Mouse (Mus musculus): ENCODE measurements around the gene Hyal5. TPM values are rescaled to one million over a fixed set of nuclear protein-coding genes. Genes with fewer than 3 reads are reported as not detected.

Gene Hyal5
- total and polyA plus RNA-seq, 2 experiments from 2014 or later: not detected

DNA sequence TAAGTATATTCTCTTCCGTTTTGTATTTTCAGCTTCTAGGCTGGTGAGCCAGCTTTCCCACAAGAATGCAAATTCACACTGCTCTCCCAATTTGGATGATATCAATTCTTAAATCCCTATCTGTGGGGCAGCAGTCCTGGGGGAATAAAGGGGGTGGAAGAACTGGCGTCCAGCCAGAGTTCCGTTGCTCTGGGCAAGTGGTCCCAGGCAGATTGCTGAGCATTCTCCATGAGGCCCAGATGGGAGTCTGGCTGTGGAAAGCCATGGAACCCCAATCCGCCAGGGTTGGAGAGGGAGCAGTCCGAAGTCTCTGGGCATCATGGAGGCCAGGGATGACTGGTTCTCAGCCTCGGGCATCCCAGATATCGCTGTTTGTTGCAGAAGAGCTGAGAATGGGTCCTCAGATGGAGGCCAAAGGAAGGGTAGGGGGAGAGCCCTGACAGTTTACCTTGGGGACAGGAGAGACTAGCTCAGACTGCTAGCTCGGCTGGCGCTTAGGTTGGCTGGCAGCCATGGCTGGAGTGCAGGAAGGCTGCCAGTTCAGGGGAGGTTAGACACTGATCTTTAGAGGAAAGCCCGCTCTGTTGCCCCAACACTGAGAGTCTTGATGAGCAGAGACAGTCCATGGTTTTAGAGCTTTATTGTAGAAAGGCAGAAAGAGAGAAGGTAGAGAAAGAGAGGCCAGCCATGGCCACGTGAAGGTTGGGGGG is 67.4 kb downstream of the Hyal5 start:
- Histone ChIP-seq H3K36me3 (replicated peaks; ENCODE audit: control insufficient read depth, insufficient read depth, low read length) (no peaks in the 10 kb centered on the region), H3K9me3 (replicated peaks; ENCODE audit: control insufficient read depth, low read length) (no peaks in the 10 kb centered on the region; the same call in 1 of the 2 replicates), H3K9ac (replicated peaks; ENCODE audit: low read depth, low read length) (no peak overlapping the region), H3K4me1 (ENCODE audit: control insufficient read depth, insufficient read depth) (no peaks in the 10 kb centered on the region), H3K27ac (ENCODE audit: low read depth) (no peak overlapping the region), H3K4me2 (ENCODE audit: low read depth, low read length) (no peak overlapping the region), H3K4me3 (ENCODE audit: low read depth, low read length) (no peak overlapping the region), H3K27me3 (ENCODE audit: control insufficient read depth, insufficient read depth, low read length) (no peaks in the 10 kb centered on the region)
- ATAC-seq (ENCODE audit: insufficient read depth, low read depth): no peak
- 80% methylated on average over 11 of the region's 11 CpGs for WGBS
- no peak for DNase-seq (ENCODE audit: low spot score)
- TF ChIP-seq CTCF (IDR thresholded peaks at IDR 0.05; ENCODE audit: low read depth) (no peak), EP300 (IDR thresholded peaks at IDR 0.05; ENCODE audit: low read depth) (no peak)

Other genes starting within 250 kb of the Hyal5 start
- gene Wasl, start 193.0 kb upstream of the Hyal5 start, total RNA-seq (2014; rRNA removed; ENCODE audit: low replicate concordance): 19.0 and 19.2 TPM in 2 replicates
- 49.0 and 53.0 TPM in 2 replicates for gene Wasl, start 193.0 kb upstream of the Hyal5 start, polyA plus RNA-seq (2015; fragmentation: Nextera tagmentation; extraction: Ambion mirVana)
- gene Hyal6, start 124.8 kb upstream of the Hyal5 start, total RNA-seq (2014; rRNA removed; ENCODE audit: low replicate concordance): not detected in 2 replicates
- gene Hyal6, start 124.8 kb upstream of the Hyal5 start, polyA plus RNA-seq (2015; fragmentation: Nextera tagmentation; extraction: Ambion mirVana): 0.03 TPM in 1 of 2 replicates, not detected in the other
- gene Hyal4, start 109.7 kb upstream of the Hyal5 start, total RNA-seq (2014; rRNA removed; ENCODE audit: low replicate concordance): not detected in 2 replicates
- not detected in 2 replicates for gene Hyal4, start 109.7 kb upstream of the Hyal5 start, polyA plus RNA-seq (2015; fragmentation: Nextera tagmentation; extraction: Ambion mirVana)
- gene Spam1, start 66.8 kb upstream of the Hyal5 start, total RNA-seq (2014; rRNA removed; ENCODE audit: low replicate concordance): not detected in 2 replicates
- gene Spam1, start 66.8 kb upstream of the Hyal5 start, polyA plus RNA-seq (2015; fragmentation: Nextera tagmentation; extraction: Ambion mirVana): not detected in 2 replicates
- gene Tmem229a, start 98.3 kb downstream of the Hyal5 start, total RNA-seq (2014; rRNA removed; ENCODE audit: low replicate concordance): 0.38 TPM in 1 of 2 replicates, not detected in the other
- gene Tmem229a, start 98.3 kb downstream of the Hyal5 start, polyA plus RNA-seq (2015; fragmentation: Nextera tagmentation; extraction: Ambion mirVana): not detected in 2 replicates